Mouse (Mus musculus) heart, postnatal 36 days (tissue): ENCODE data around the gene Mis18bp1. TPM values are rescaled to one million over a fixed set of nuclear protein-coding genes. Genes with fewer than 3 reads are reported as not detected.
"Not testable (repeated sequence)": the region's sequence is repeated elsewhere in the genome, so short reads cannot be mapped to it uniquely, and the experiment has no call there.

Experiments used
- DNase-seq, 2 experiments: peaks; one replicate each; pipeline ENCODE4 v3.0.0; 2021 to 2022
- intact Hi-C: fragments of 180-260 bp; cut with DNase I; formaldehyde crosslinking; loops from one replicate; pipeline ENCODE4 v1.15.1; 2025
- total RNA-seq, 2 experiments: library from RNA; stranded (reverse); gene quantifications; 2 replicates each; pipeline ENCODE4 v1.2.3; 2021

Mis18bp1 gene
- total RNA-seq = under 1 TPM; 0.47 to 0.65 TPM

GRCm38 (mm10) chr12:65172021-65172951, at the start of gene Mis18bp1:
Gene Mis18bp1, minus strand, starts transcription at chr12:65172604.
- DNase-seq = peak; percentile 94 to 97
- intact Hi-C loops = loop anchor here (5.0 kb wide), 4 partner anchors 95 to 255 kb away; partner anchors contain the start of genes Fancm, Gm527 and Prpf39

- intact Hi-C loops = no loop called here
These were observed 44.0 kb upstream of the Mis18bp1 start for GRCm38 (mm10) chr12:65216404-65216840.

GRCm38 (mm10) chr12:65206431-65206830, 34.0 kb upstream of the Mis18bp1 start:
- no peak for DNase-seq
- intact Hi-C loops = no loop called here

More at GRCm38 (mm10) chr12:65216404-65216840, 44.0 kb upstream of the Mis18bp1 start:
- no peak for DNase-seq

- no peak for DNase-seq
- intact Hi-C loops = no loop called here
These were observed 29.4 kb upstream of the Mis18bp1 start for GRCm38 (mm10) chr12:65201812-65202211.

GRCm38 (mm10) chr12:65194003-65194530, 21.7 kb upstream of the Mis18bp1 start:
- intact Hi-C loops = no loop called here
- DNase-seq = no peak

- intact Hi-C loops = no loop called here
- DNase-seq = no peak
These were observed 16.8 kb upstream of the Mis18bp1 start for GRCm38 (mm10) chr12:65189213-65189612.

GRCm38 (mm10) chr12:65187365-65187764, 15.0 kb upstream of the Mis18bp1 start:
- DNase-seq = no peak

GRCm38 (mm10) chr12:65173736-65174135, 1.3 kb upstream of the Mis18bp1 start:
- intact Hi-C loops = loop anchor here (5.0 kb wide), 4 partner anchors 96 to 256 kb away; partner anchors contain the start of genes Fancm, Gm527 and Prpf39
- DNase-seq = no peak

More at GRCm38 (mm10) chr12:65187365-65187764, 15.0 kb upstream of the Mis18bp1 start:
- intact Hi-C loops = no loop called here

- intact Hi-C loops = loop anchor here (5.0 kb wide), 4 partner anchors 96 to 256 kb away; partner anchors contain the start of genes Fancm, Gm527 and Prpf39
These were observed 555 bp upstream of the Mis18bp1 start for GRCm38 (mm10) chr12:65172959-65173358.

GRCm38 (mm10) chr12:65136121-65136520, 36.3 kb downstream of the Mis18bp1 start:
- DNase-seq, intact Hi-C loops: not testable (repeated sequence)

More at GRCm38 (mm10) chr12:65172959-65173358, 555 bp upstream of the Mis18bp1 start:
- peak; percentile 56 to 60 for DNase-seq

GRCm38 (mm10) chr12:65119451-65119850, 53.0 kb downstream of the Mis18bp1 start:
- intact Hi-C loops = no loop called here
- DNase-seq = no peak

GRCm38 (mm10) chr12:65118968-65119367, 53.4 kb downstream of the Mis18bp1 start:
- no peak for DNase-seq
- intact Hi-C loops = no loop called here

GRCm38 (mm10) chr12:65114978-65115377, 57.4 kb downstream of the Mis18bp1 start:
- intact Hi-C loops, DNase-seq: not testable (repeated sequence)

GRCm38 (mm10) chr12:65113925-65114324, 58.5 kb downstream of the Mis18bp1 start:
- intact Hi-C loops = no loop called here
- no peak for DNase-seq

GRCm38 (mm10) chr12:65112811-65113210, 59.6 kb downstream of the Mis18bp1 start:
- intact Hi-C loops = no loop called here
- DNase-seq = no peak

- intact Hi-C loops = no loop called here
- DNase-seq = no peak
These were observed 60.9 kb downstream of the Mis18bp1 start for GRCm38 (mm10) chr12:65111503-65111902.

- no peak for DNase-seq
- intact Hi-C loops = no loop called here
These were observed 63.7 kb downstream of the Mis18bp1 start for GRCm38 (mm10) chr12:65108746-65109145.
